ENCODE assay signal across 15 mouse cellular contexts in genomic region chr6:30580841-30581176, GRCm38 (mm10). TPM values are rescaled to one million over a fixed set of nuclear protein-coding genes. Genes with fewer than 3 reads are reported as not detected.
DNase-seq lines count a peak whose midpoint lies in the region; ATAC-seq and TF ChIP-seq lines count a peak whose summit lies in the region.
"Had no signal": no experiment of that assay in that cellular context is flagged by ENCODE, and none has a peak within 500 bp of the region (broad histone marks: within the 10 kb centered on the region; RNA-seq: fewer than 3 reads in every experiment).

No protein-coding gene starts in this region.

- H3K27ac ChIP-seq in lung, embryonic 14.5 days (ENCODE audit: low read depth), result no peak overlapping the region; the same call in 1 of the 2 replicates
- peak overlapping the region; percentile 49 for H3K27ac ChIP-seq in forebrain, embryonic 16.5 days (ENCODE audit: low read length)
- peak overlapping the region; percentile 21; the same call in 1 of the 2 replicates for H3K27ac ChIP-seq in limb, embryonic 14.5 days (replicated peaks; ENCODE audit: low read depth, low read length)
- H3K27ac ChIP-seq: stomach, postnatal 0 days had no signal

- DNase-seq in lung, embryonic 14.5 days, result peak; percentile 23
- DNase-seq in lung, postnatal 14 days, result no peak
- no peak for DNase-seq in limb, embryonic 14.5 days (ENCODE audit: low spot score)
- DNase-seq in layer of hippocampus, postnatal 36 days, result no peak
- no peak for DNase-seq in heart, postnatal 36 days
- DNase-seq in gastrocnemius, adult 8-10 months (ENCODE audit: low spot score in 2 of 2), result no peak
- DNase-seq: cerebellum, postnatal 36 days; kidney, adult 9 months; right cerebral cortex, postnatal 14 days had no signal

- no peak overlapping the region for H3K4me2 ChIP-seq in lung, embryonic 14.5 days
- H3K4me2 ChIP-seq in forebrain, embryonic 16.5 days (ENCODE audit: low read length), result 0 out of 2 replicates have a peak overlapping the region, but pooled peaks have one; percentile 4
- no peak overlapping the region for H3K4me2 ChIP-seq in limb, embryonic 14.5 days (replicated peaks; ENCODE audit: low read depth, low read length, severe bottlenecking)
- H3K4me2 ChIP-seq: heart, embryonic 12.5 days had no signal

- 50% methylated on average over 8 of the region's 8 CpGs for WGBS in lung, embryonic 14.5 days
- WGBS in forebrain, embryonic 16.5 days, result 20% methylated on average over 8 of the region's 8 CpGs
- 47% methylated on average over 8 of the region's 8 CpGs for WGBS in limb, embryonic 14.5 days

- H3K9ac ChIP-seq in lung, embryonic 14.5 days, result no peak overlapping the region
- no peak overlapping the region for H3K9ac ChIP-seq in forebrain, embryonic 16.5 days (replicated peaks; ENCODE audit: low read depth, low read length)
- H3K9ac ChIP-seq in limb, embryonic 14.5 days (ENCODE audit: low read depth, low read length, severe bottlenecking), result no peak overlapping the region
- H3K9ac ChIP-seq: heart, embryonic 12.5 days had no signal

- H3K36me3 ChIP-seq in lung, embryonic 14.5 days (ENCODE audit: insufficient read depth), result no peaks in the 10 kb centered on the region
- H3K36me3 ChIP-seq in forebrain, embryonic 16.5 days (ENCODE audit: control insufficient read depth, insufficient read depth), result no peaks in the 10 kb centered on the region
- H3K36me3 ChIP-seq in limb, embryonic 14.5 days (ENCODE audit: control insufficient read depth, insufficient read depth, low read length), result no peaks in the 10 kb centered on the region
- H3K36me3 ChIP-seq: heart, embryonic 12.5 days had no signal

- TF ChIP-seq CTCF in lung, embryonic 14.5 days (IDR thresholded peaks at IDR 0.05; ENCODE audit: low read depth), result no peak

- H3K4me3 ChIP-seq in lung, embryonic 14.5 days (ENCODE audit: low read depth, low read length), result no peak overlapping the region
- H3K4me3 ChIP-seq in forebrain, embryonic 16.5 days (replicated peaks; ENCODE audit: low read length), result no peak overlapping the region
- no peak overlapping the region for H3K4me3 ChIP-seq in limb, embryonic 14.5 days (replicated peaks; ENCODE audit: low read length)
- H3K4me3 ChIP-seq: heart, embryonic 12.5 days had no signal

- H3K27me3 ChIP-seq in lung, embryonic 14.5 days (ENCODE audit: insufficient read depth, low read length), result no peaks in the 10 kb centered on the region
- no peaks in the 10 kb centered on the region for H3K27me3 ChIP-seq in forebrain, embryonic 16.5 days (replicated peaks; ENCODE audit: control insufficient read depth, insufficient read depth, low read length)
- H3K27me3 ChIP-seq in limb, embryonic 14.5 days (ENCODE audit: control insufficient read depth, insufficient read depth, low read length), result no peaks in the 10 kb centered on the region
- H3K27me3 ChIP-seq: CH12.LX; heart, embryonic 12.5 days had no signal

- TF ChIP-seq POLR2A in limb, embryonic 14.5 days (IDR thresholded peaks at IDR 0.05; ENCODE audit: borderline replicate concordance, extremely low read depth, insufficient read depth, insufficient read length), result no peak

- H3K4me1 ChIP-seq in lung, embryonic 14.5 days (ENCODE audit: insufficient read depth), result no peaks in the 10 kb centered on the region; the same call in 1 of the 2 replicates
- H3K4me1 ChIP-seq in forebrain, embryonic 16.5 days (replicated peaks; ENCODE audit: control insufficient read depth, insufficient read depth, low read length), result peaks cover 11% of the 10 kb centered on the region
- peaks cover 22% of the 10 kb centered on the region for H3K4me1 ChIP-seq in limb, embryonic 14.5 days (ENCODE audit: control insufficient read depth, insufficient read depth, low read length)
- H3K4me1 ChIP-seq: heart, embryonic 12.5 days had no signal

- intact Hi-C loops in heart, postnatal 36 days (cut with DNase I), result no loop called here

- no peaks in the 10 kb centered on the region for H3K9me3 ChIP-seq in lung, embryonic 14.5 days (ENCODE audit: low read depth, low read length)
- no peaks in the 10 kb centered on the region for H3K9me3 ChIP-seq in forebrain, embryonic 16.5 days (ENCODE audit: control insufficient read depth, low read length)
- H3K9me3 ChIP-seq in limb, embryonic 14.5 days (ENCODE audit: control insufficient read depth, low read length), result no peaks in the 10 kb centered on the region

- ATAC-seq in lung, embryonic 14.5 days (ENCODE audit: insufficient read depth), result peak; percentile 24; the same call in 1 of the 2 replicates
- peak; percentile 59; the same call in 1 of the 2 replicates for ATAC-seq in forebrain, embryonic 16.5 days
- no peak for ATAC-seq in limb, embryonic 14.5 days (ENCODE audit: low FRiP score, low read depth)
- ATAC-seq: lung, postnatal 0 days had no signal

RNA-seq across cellular contexts. Expression of gene Cpa4, which starts 12.6 kb away (rescaled TPM):
- polyA plus RNA-seq in lung, embryonic 14.5 days (2014; fragmentation: Nextera tagmentation; extraction: Ambion mirVana), result 0.07 and 0.14 TPM in 2 replicates
- 1.0 and 1.6 TPM in 2 replicates for polyA plus RNA-seq in forebrain, embryonic 16.5 days (2015; fragmentation: Nextera tagmentation; extraction: Ambion mirVana)
- polyA plus RNA-seq in limb, embryonic 14.5 days (2012; rRNA removed), result 4.4 and 5.4 TPM in 2 replicates
- polyA plus RNA-seq in limb, embryonic 14.5 days (2014; fragmentation: Nextera tagmentation; extraction: Ambion mirVana), result 1.9 and 2.1 TPM in 2 replicates
- not detected for total RNA-seq in layer of hippocampus, postnatal 36 days (2021)
- total RNA-seq in heart, postnatal 36 days (2021), result not detected
- total RNA-seq in gastrocnemius, adult 8-10 months (2022), result not detected
- total RNA-seq: CH12.LX had no signal

RNA-seq across cellular contexts. Expression of gene Cpa5, which starts 30.0 kb away (rescaled TPM):
- polyA plus RNA-seq in lung, embryonic 14.5 days (2014; fragmentation: Nextera tagmentation; extraction: Ambion mirVana), result 0.11 TPM in 1 of 2 replicates, not detected in the other
- not detected in 2 replicates for polyA plus RNA-seq in forebrain, embryonic 16.5 days (2015; fragmentation: Nextera tagmentation; extraction: Ambion mirVana)
- polyA plus RNA-seq in limb, embryonic 14.5 days (2012; rRNA removed), result 0.81 and 0.87 TPM in 2 replicates
- polyA plus RNA-seq in limb, embryonic 14.5 days (2014; fragmentation: Nextera tagmentation; extraction: Ambion mirVana), result 0.57 and 0.99 TPM in 2 replicates
- total RNA-seq in layer of hippocampus, postnatal 36 days (2021), result not detected
- not detected for total RNA-seq in heart, postnatal 36 days (2021)
- not detected for total RNA-seq in gastrocnemius, adult 8-10 months (2022)
- total RNA-seq: CH12.LX; left cerebral cortex, postnatal 14 days had no signal
- polyA plus RNA-seq: lung, postnatal 0 days had no signal

RNA-seq across cellular contexts. Expression of gene Cpa2, which starts 39.4 kb away (rescaled TPM):
- polyA plus RNA-seq in lung, embryonic 14.5 days (2014; fragmentation: Nextera tagmentation; extraction: Ambion mirVana), result 7.2 and 7.8 TPM in 2 replicates
- 2.4 and 5.1 TPM in 2 replicates for polyA plus RNA-seq in forebrain, embryonic 16.5 days (2015; fragmentation: Nextera tagmentation; extraction: Ambion mirVana)
- 5.2 and 6.6 TPM in 2 replicates for polyA plus RNA-seq in limb, embryonic 14.5 days (2012; rRNA removed)
- polyA plus RNA-seq in limb, embryonic 14.5 days (2014; fragmentation: Nextera tagmentation; extraction: Ambion mirVana), result 5.3 and 6.5 TPM in 2 replicates
- 1 to 10 TPM in 1 of 2 experiments, under 1 TPM in 1; 0.92 to 2.0 TPM for total RNA-seq in layer of hippocampus, postnatal 36 days (2021)
- total RNA-seq in heart, postnatal 36 days (2021), result not detected
- total RNA-seq in gastrocnemius, adult 8-10 months (2022), result under 1 TPM in 1 of 4 experiments, not detected in 3; 0.21 TPM
- total RNA-seq: CH12.LX had no signal

RNA-seq across cellular contexts. Expression of gene Cpa1, which starts 58.2 kb away (rescaled TPM):
- 1.9 and 3.0 TPM in 2 replicates for polyA plus RNA-seq in lung, embryonic 14.5 days (2014; fragmentation: Nextera tagmentation; extraction: Ambion mirVana)
- polyA plus RNA-seq in forebrain, embryonic 16.5 days (2015; fragmentation: Nextera tagmentation; extraction: Ambion mirVana), result 0.56 and 0.66 TPM in 2 replicates
- 1.4 and 2.8 TPM in 2 replicates for polyA plus RNA-seq in limb, embryonic 14.5 days (2012; rRNA removed)
- polyA plus RNA-seq in limb, embryonic 14.5 days (2014; fragmentation: Nextera tagmentation; extraction: Ambion mirVana), result 1.1 and 1.3 TPM in 2 replicates
- not detected for total RNA-seq in layer of hippocampus, postnatal 36 days (2021)
- total RNA-seq in heart, postnatal 36 days (2021), result under 1 TPM in 1 of 2 experiments, not detected in 1; 0.27 TPM
- total RNA-seq in gastrocnemius, adult 8-10 months (2022), result not detected
- total RNA-seq: CH12.LX; left cerebral cortex, postnatal 14 days had no signal
